Mouse (Mus musculus): ENCODE results near the gene Slc25a28. TPM values are rescaled to one million over a fixed set of nuclear protein-coding genes. Genes with fewer than 3 reads are reported as not detected.
A peak's percentile ranks its signal among the peaks of the same experiment; 100 is the strongest.

The Slc25a28 gene
- total RNA-seq, 2 experiments from 2014 or later: 42.4 to 43.8 TPM

DNA sequence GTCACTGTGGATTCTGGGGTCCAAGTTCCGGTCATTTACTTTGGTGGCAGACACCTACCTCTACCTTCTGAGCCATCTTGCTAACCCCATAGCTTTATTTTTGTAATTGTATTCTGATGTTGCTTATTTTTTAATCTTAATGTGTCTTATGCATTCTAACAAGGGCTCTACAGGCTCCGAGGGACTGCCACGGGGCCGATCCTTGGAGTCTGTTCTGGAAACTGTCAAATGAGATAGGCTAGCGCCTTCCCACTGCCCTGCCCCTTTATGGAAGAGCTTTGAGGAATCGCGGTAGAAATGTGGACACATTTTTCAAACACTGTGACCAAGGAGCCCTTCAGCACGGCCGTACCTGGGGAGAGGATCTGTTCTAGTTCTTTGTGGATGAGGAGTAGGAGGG lies 31.8 kb downstream of the Slc25a28 start:
- no peak for DNase-seq (ENCODE audit: low spot score in 2 of 2)

DNA sequence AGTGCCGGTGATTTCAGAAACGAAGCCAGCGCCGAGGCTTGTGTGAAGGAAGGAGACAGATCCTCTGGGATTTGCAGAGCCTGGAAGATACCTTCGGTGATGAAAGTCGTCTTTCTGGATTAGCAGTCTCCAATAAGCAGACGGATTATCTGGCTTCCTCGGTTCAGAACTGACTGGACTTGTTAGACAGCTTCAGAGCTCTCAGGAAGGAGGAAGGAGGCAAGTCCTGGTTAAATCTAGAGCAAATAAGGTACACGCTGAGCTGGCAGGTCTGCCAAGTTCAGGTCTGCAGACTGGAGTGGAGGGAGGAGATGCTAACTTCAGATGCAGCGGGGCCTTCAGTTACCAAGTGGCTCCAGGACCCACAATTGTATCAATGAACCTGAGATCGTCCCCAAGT lies 32.8 kb downstream of the Slc25a28 start:
- no peak for DNase-seq (ENCODE audit: low spot score in 2 of 2)

DNA sequence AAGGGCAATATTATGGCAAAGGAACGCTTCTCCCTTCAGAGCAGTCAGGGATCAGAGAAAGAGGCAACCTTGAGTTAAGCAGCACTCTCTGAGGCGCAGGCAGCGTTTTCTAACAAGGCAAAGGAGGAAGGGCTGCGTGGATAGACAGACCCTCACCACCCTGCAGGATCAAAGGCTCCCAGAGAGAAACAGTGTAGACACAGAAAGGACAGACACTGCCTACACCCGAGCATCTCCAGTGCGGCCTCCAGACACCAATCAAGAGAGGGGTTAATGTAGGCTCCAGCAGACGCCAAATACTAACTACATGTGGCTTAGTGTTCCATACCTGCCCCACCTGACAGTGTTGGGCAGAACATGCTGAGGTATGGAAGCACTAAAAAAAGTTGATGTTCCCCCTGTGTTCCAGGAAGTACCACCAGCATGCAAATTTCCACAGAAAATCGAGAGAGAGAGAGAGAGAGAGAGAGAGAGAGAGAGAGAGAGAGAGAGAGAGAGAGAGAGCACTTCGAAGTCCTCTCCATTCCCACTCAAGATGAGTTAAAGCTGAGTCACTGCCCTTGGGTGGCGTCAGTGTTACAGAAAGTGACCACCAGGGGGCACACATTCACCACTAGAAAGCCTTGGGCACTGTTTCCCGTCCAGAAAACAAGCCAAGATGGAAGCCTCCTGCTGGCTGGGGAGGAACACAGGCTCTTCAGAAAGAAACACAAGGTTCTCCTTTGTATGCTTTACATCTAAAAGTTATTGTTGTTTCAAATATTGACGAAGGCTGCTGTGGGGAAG lies 44.0 kb downstream of the Slc25a28 start:
- DNase-seq (ENCODE audit: low spot score in 2 of 2): peak; percentile 65 to 85

DNA sequence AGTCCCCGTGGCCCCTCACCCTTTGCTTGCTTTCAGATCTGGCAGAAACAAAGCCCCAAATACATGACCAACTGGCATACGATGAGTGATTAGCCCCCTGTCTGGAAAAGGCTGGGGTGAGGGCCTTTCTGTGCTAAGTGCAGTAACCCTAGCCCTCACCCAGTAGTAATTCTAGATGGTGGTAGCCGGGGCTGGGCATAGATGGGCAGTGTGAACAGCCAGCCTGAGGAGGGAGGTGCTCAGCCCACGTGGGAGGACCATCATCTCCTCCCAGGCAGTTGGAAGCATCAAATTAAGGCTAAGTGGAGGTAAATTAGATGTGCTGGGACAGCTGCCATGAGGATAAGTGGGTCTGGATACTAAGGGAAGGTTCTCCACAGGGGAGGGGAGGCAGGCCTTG lies 45.6 kb downstream of the Slc25a28 start:
- DNase-seq (ENCODE audit: low spot score in 2 of 2): no peak

DNA sequence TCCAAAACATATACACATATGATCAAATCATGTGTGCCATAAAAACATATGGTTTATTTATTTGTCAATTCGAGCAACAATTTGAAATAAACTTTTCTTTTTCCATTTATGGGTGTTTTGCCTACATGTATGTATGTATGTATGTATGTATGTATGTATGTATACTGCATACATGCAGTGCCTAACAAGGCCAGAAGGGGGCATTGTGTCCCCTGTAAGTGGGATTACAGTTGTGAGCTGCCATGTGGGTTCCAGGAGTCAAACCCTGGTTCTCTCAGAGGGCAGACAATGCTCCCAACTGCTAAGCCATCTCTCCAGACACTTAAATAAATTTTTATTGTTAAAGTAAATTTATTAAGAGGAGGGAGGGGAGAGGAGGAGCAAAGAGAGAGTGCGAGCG lies 47.3 kb downstream of the Slc25a28 start:
- no peak for DNase-seq (ENCODE audit: low spot score in 2 of 2)

DNA sequence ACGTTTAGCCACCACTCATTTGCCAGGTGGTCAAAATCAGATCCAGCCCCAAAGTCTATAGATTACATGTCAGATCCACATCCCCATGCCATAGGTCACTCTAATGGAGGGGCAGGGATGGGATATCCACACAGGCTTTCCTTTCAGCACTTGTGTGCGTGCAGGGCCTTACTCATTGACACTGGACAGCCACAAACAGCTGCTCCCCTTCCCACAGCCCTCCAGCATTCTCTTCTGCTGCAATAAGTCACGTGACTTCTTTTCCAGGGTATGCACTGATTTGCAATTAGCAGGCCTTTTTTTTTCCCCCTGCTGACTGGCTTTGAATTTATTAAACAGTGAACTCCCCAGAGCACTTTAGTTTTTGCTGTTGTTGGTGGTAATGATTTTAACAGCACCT lies 48.5 kb downstream of the Slc25a28 start:
- no peak for DNase-seq (ENCODE audit: low spot score in 2 of 2)

DNA sequence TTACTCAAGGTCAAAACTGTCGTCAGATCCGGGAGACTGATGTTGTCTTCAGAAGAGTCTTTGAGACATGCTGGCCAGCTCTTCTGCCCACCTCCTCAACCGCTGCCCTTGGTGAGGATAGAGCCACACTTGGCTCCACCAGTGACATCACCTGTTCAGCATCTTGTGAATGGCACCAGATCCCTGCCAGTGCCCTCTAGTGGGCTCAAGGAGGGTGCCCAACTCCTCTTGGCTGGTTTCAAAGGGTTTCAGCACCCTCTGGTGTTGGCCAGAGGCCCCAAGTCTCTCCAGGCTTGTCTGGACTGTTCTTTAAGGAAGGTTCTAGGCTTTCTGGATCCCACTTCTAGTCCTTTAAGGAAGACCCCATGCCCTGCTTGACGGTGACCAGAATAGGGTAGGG lies 50.8 kb downstream of the Slc25a28 start:
- peak in 1 of 2 experiments; percentile 42 for DNase-seq (ENCODE audit: low spot score in 2 of 2)

DNA sequence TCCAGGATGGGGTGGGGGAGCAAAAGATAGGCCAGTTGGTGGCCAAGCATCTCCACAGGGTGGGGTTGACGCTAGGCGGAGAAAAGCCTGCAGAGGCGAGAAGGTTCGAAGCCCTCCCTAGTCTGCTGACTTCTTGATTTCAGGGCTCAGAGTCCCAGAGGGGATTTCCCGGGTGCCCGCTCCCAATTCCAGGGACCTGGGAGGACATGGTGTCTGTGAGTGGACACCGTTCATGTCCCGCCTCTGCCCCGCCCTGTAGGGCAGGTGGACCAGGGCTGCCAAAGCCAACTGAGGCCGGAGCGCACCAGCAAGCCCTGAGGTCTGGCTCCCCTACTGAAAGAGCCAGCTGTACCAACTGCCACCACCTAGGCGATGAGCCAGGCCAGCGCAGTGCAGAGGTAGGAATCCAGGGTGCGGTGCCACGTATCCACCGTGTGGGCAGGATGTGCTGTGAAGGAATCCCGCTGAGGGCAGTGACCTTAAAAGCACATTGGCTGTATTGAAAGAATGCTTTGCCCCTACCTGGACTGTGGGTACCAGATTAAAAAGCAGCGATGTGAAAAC lies 54.7 kb downstream of the Slc25a28 start:
- no peak for DNase-seq (ENCODE audit: low spot score in 2 of 2)

DNA sequence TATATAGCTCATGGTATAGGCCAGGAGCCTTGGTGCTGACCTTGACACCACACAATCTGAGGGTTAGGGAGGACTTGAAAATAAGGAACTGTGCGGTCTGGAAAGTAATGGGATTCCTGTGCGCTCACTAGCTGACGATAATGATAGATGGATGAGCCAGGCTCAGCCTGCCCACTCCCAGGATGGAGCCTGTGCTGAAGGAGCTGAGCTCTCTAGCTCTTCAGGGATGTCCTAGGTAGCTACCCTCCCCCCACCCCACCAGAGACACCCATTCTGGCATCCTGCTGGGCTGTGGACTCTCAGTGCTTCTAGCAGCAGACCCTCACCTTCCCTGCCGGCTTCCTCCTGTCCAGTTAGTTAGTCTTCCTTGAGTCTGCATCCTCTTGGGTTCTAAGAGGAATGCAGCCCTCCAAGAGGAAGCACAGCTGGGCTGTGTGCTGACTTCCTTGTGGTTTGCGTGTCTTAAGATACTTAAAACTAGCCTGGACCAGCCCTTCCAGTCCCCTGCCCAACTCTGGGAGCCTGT lies 56.1 kb downstream of the Slc25a28 start:
- no peak for DNase-seq (ENCODE audit: low spot score in 2 of 2)

DNA sequence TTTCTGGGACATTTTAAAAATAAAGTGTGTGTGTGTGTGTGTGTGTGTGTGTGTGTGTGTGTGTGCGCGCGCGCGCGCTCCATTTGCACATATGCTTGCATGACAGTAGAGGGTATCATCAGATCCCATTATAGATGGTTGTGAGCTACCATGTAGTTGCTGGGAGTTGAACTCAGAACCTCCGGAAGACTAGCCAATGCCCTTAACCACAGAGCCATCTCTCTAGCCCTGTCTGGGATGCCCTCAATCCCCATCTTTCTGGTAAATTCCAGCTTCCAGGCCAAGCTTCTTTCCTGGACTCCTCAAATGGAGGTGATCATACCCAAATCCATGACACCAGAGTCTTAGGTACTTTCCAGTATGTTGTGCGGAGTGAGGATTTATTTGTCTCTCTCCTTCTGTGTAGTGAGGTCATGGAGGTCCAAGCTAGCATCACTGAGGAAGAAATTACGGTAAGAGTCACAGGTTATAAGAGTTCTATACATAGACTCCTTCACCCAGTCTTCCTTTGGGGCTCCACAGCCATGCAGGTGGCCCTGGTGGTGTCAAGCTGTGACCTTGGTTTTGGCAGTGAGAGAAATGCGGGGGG lies 56.8 kb downstream of the Slc25a28 start:
- DNase-seq (ENCODE audit: low spot score in 2 of 2): no peak

DNA sequence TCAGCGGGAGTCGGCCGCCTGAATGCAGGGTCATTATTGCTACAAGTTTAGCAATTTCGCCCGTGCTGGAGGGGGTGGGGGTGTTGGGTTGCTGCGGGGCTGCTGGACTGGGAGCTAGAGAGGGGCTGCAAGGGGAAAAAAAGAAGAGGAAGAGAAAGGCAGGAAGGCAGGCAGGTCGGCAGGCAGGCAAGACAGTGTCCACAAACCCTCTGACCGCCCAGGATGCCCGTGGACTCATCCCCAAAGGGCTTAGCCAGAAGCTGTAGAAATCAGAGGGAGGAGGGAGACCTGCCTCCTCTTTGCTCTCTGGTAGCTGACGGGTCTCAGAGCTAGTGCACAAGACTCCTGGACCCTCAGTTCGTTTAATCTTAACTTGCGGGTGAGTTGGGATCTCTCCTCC lies 57.8 kb downstream of the Slc25a28 start:
- no peak for DNase-seq (ENCODE audit: low spot score in 2 of 2)

DNA sequence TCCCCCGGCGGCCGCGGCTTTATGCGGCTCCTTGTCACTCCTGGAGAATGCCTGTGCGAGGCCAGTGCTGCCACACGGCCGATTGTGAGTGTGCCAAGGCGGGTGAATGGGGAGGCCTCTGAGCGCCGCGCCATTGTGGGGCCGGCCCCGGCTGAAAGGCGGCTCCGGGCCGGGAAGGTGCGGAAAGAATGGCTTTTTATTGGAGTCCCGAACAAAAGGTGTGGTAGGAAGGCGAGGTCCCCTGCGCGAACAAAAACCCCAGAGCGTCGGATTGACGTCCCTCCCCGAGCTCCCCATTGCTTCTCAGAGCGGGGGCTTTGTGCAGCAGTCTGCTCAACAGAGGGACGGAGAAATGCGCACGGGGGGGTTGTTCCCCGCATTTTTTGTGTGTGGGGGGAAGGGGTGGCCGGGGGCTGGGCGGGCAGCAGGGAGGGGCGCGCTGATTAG lies 58.2 kb downstream of the Slc25a28 start:
- DNase-seq (ENCODE audit: low spot score in 2 of 2): no peak

DNA sequence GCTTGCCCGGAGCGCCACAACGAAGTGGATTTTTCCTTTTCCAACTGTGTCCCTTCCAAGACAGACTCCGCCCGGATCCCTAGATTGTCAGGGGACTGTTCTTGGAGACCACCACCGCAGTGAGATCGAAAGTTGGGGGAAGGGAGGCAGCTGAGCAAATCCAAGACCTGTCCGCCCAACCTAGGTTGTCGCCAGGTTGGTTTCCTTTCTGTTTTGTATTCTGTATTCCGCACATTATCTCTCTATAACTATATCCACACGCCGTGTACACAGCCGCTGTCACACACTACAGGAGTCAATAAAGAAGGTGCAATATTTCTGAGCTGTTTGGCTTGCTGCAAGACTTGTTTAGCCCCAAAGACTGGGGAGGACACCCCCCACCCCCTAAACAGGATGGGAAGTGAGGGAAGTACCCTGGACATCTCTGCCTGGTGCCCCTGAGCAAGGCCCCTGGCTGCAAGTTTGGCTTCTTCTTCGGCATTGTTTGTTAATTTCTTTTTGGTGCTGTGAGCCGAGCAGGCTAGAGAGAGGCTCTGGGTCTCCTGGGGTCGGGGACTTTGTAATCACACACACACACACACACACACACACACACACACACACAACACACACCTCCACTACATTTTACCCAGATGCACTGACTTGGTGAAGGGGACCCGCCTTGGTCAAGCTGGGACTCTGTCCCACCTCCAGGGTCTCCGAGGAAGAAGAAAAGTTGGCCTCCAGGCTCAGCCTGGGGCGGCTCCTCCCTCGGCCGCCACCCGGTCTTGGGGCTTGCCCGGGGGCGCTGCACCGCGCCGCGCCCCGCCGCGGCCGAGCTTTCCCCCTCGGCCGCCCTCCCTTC lies 58.9 kb downstream of the Slc25a28 start:
- no peak for DNase-seq (ENCODE audit: low spot score in 2 of 2)

DNA sequence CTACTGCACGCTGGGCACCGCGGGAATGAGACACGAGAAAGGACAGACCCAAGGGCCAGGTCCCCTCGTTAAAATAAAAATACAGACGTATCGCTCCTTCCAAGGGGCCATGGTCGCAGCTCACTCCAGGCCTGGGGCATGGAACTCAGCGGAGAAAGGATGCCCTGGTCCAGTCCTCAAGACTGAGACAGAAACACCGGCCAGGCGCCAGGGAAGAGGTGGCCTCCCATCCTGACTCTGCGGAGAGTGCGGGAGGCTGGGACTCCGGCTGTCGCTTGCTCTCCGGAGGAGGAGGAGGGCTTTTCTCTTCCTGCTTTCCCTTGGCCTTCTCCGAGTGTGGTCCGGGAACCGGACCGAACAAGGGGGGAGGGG lies 59.6 kb downstream of the Slc25a28 start:
- no peak for DNase-seq (ENCODE audit: low spot score in 2 of 2)

DNA sequence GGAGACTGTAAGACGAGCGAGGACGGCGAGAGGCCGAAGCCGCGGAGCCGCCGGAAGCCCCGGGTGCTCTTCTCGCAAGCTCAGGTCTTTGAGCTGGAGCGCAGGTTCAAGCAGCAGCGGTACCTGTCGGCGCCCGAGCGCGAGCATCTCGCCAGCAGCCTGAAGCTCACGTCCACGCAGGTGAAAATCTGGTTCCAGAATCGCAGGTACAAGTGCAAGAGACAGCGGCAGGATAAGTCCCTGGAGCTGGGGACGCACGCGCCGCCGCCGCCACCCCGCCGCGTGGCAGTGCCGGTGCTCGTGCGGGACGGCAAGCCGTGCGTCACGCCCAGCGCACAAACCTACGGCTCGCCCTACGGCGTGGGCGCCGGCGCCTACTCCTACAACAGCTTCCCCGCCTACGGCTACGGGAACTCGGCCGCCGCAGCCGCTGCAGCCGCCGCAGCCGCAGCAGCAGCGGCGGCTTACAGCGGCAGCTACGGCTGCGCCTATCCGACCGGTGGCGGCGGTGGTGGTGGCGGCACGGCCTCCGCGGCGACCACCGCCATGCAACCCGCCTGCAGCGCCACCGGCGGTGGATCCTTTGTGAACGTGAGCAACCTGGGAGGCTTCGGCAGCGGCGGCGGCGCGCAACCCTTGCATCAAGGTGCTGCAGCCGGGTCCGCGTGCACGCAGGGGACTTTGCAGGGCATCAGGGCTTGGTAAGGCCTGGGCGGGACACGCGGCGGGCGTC lies 60.2 kb downstream of the Slc25a28 start:
- no peak for DNase-seq (ENCODE audit: low spot score in 2 of 2)

Small RNAs within 50 kb of the gene (microRNA-seq; reads per million reads assigned to microRNA genes)
- 0 reads per million in 2 experiments for gene Gm22646

Other genes with a start within 250 kb of the Slc25a28 start
- gene Cnnm1, start 234.4 kb downstream of the Slc25a28 start, total RNA-seq (2021): 100 to 1,000 TPM; 116 TPM
- 100 to 1,000 TPM; 374 to 381 TPM for gene Got1, start 150.3 kb downstream of the Slc25a28 start, total RNA-seq (2021)
- not detected for gene Nkx2-3, start 62.6 kb downstream of the Slc25a28 start, total RNA-seq (2021)
- 10 to 100 TPM; 15.9 to 16.7 TPM for gene Entpd7, start 14.8 kb upstream of the Slc25a28 start, total RNA-seq (2021)
- 1 to 10 TPM; 5.2 to 7.8 TPM for gene Cutc, start 78.1 kb upstream of the Slc25a28 start, total RNA-seq (2021)
- 10 to 100 TPM; 11.8 to 16.5 TPM for gene Cox15, start 78.1 kb upstream of the Slc25a28 start, total RNA-seq (2021)
- gene Abcc2, start 107.3 kb upstream of the Slc25a28 start, total RNA-seq (2021): under 1 TPM in 1 of 2 experiments, not detected in 1; 0.05 TPM

All from layer of hippocampus, adult 18-20 months (tissue).